Mouse (Mus musculus): ENCODE results near the gene Ntng2. TPM values are rescaled to one million over a fixed set of nuclear protein-coding genes. Genes with fewer than 3 reads are reported as not detected.

Ntng2 gene
- polyA plus RNA-seq, 1 experiment = 0.40 TPM

- no peak overlapping the region for H3K4me3 ChIP-seq (ENCODE audit: insufficient read depth, poor library complexity, severe bottlenecking)
- no peaks in the 10 kb centered on the region for H3K36me3 ChIP-seq (ENCODE audit: control insufficient read depth, insufficient read depth)
- no peaks in the 10 kb centered on the region for H3K79me2 ChIP-seq (ENCODE audit: control insufficient read depth, insufficient read depth)
- no peaks in the 10 kb centered on the region for H3K79me3 ChIP-seq (ENCODE audit: low read depth)
- H3ac ChIP-seq (ENCODE audit: control insufficient read depth, insufficient read length, low read depth) = no peak overlapping the region
- H3K27me3 ChIP-seq (ENCODE audit: control insufficient read depth, insufficient read depth, insufficient read length) = peaks cover 37% of the 10 kb centered on the region
- TF ChIP-seq USF1 (IDR thresholded peaks at IDR 0.05; ENCODE audit: low read depth) = no peak
- TF ChIP-seq FOSL1 (IDR thresholded peaks at IDR 0.05; ENCODE audit: insufficient read depth, low read length, poor library complexity, severe bottlenecking) = no peak
- no peak for TF ChIP-seq CEBPB (IDR thresholded peaks at IDR 0.05; ENCODE audit: low read depth)
- no peak for TF ChIP-seq MYOD1 (IDR thresholded peaks at IDR 0.05; ENCODE audit: control insufficient read depth, insufficient read length, low read depth)
- no peak for TF ChIP-seq CTCF (IDR thresholded peaks at IDR 0.05; ENCODE audit: control insufficient read depth, insufficient read depth, insufficient read length)
- TF ChIP-seq MAX (IDR thresholded peaks at IDR 0.05) = no peak
- no peak for TF ChIP-seq MYOG (IDR thresholded peaks at IDR 0.05; ENCODE audit: control insufficient read depth, extremely low read depth, insufficient read length)
These were observed 30.5 kb downstream of the Ntng2 start for GRCm38 (mm10) chr2:29222302-29222701.

GRCm38 (mm10) chr2:29218831-29219230 lies 34.0 kb downstream of the Ntng2 start:
- Histone ChIP-seq H3K79me2 (ENCODE audit: control insufficient read depth, insufficient read depth) (no peaks in the 10 kb centered on the region), H3K36me3 (ENCODE audit: control insufficient read depth, insufficient read depth) (no peaks in the 10 kb centered on the region), H3K79me3 (ENCODE audit: low read depth) (no peaks in the 10 kb centered on the region), H3K27me3 (ENCODE audit: control insufficient read depth, insufficient read depth, insufficient read length) (peaks cover 20% of the 10 kb centered on the region), H3ac (ENCODE audit: control insufficient read depth, insufficient read length, low read depth) (no peak overlapping the region), H3K4me3 (ENCODE audit: insufficient read depth, poor library complexity, severe bottlenecking) (no peak overlapping the region)
- no peak for TF ChIP-seq CEBPB (IDR thresholded peaks at IDR 0.05; ENCODE audit: low read depth)
- TF ChIP-seq CTCF (IDR thresholded peaks at IDR 0.05; ENCODE audit: control insufficient read depth, insufficient read depth, insufficient read length) = no peak
- TF ChIP-seq MYOG (IDR thresholded peaks at IDR 0.05; ENCODE audit: control insufficient read depth, extremely low read depth, insufficient read length) = no peak
- TF ChIP-seq MAX (IDR thresholded peaks at IDR 0.05) = no peak
- TF ChIP-seq USF1 (IDR thresholded peaks at IDR 0.05; ENCODE audit: low read depth) = no peak
- TF ChIP-seq MYOD1 (IDR thresholded peaks at IDR 0.05; ENCODE audit: control insufficient read depth, insufficient read length, low read depth) = no peak
- TF ChIP-seq FOSL1 (IDR thresholded peaks at IDR 0.05; ENCODE audit: insufficient read depth, low read length, poor library complexity, severe bottlenecking) = no peak

- no peaks in the 10 kb centered on the region for H3K79me2 ChIP-seq (ENCODE audit: control insufficient read depth, insufficient read depth)
- H3K79me3 ChIP-seq (ENCODE audit: low read depth) = no peaks in the 10 kb centered on the region
- no peak overlapping the region for H3ac ChIP-seq (ENCODE audit: control insufficient read depth, insufficient read length, low read depth)
- H3K36me3 ChIP-seq (ENCODE audit: control insufficient read depth, insufficient read depth) = no peaks in the 10 kb centered on the region
- H3K4me3 ChIP-seq (ENCODE audit: insufficient read depth, poor library complexity, severe bottlenecking) = no peak overlapping the region
- H3K27me3 ChIP-seq (ENCODE audit: control insufficient read depth, insufficient read depth, insufficient read length) = peaks cover 14% of the 10 kb centered on the region
- TF ChIP-seq FOSL1 (IDR thresholded peaks at IDR 0.05; ENCODE audit: insufficient read depth, low read length, poor library complexity, severe bottlenecking) (no peak), CTCF (IDR thresholded peaks at IDR 0.05; ENCODE audit: control insufficient read depth, insufficient read depth, insufficient read length) (peak; percentile 37)
These were observed 34.9 kb downstream of the Ntng2 start for GRCm38 (mm10) chr2:29217897-29218296.

- Histone ChIP-seq H3K27me3 (ENCODE audit: control insufficient read depth, insufficient read depth, insufficient read length) (peaks cover 18% of the 10 kb centered on the region), H3K36me3 (ENCODE audit: control insufficient read depth, insufficient read depth) (no peaks in the 10 kb centered on the region), H3K79me3 (ENCODE audit: low read depth) (no peaks in the 10 kb centered on the region), H3K4me3 (ENCODE audit: insufficient read depth, poor library complexity, severe bottlenecking) (no peak overlapping the region), H3K79me2 (ENCODE audit: control insufficient read depth, insufficient read depth) (no peaks in the 10 kb centered on the region), H3ac (ENCODE audit: control insufficient read depth, insufficient read length, low read depth) (no peak overlapping the region)
- TF ChIP-seq USF1 (IDR thresholded peaks at IDR 0.05; ENCODE audit: low read depth) (no peak), CEBPB (IDR thresholded peaks at IDR 0.05; ENCODE audit: low read depth) (no peak), MYOD1 (IDR thresholded peaks at IDR 0.05; ENCODE audit: control insufficient read depth, insufficient read length, low read depth) (no peak)
These were observed 35.8 kb downstream of the Ntng2 start for GRCm38 (mm10) chr2:29217042-29217441.

GRCm38 (mm10) chr2:29216286-29217012 lies 36.4 kb downstream of the Ntng2 start:
- Histone ChIP-seq H3K4me3 (ENCODE audit: insufficient read depth, poor library complexity, severe bottlenecking) (no peak overlapping the region), H3K36me3 (ENCODE audit: control insufficient read depth, insufficient read depth) (no peaks in the 10 kb centered on the region), H3K27me3 (ENCODE audit: control insufficient read depth, insufficient read depth, insufficient read length) (peaks cover 23% of the 10 kb centered on the region), H3ac (ENCODE audit: control insufficient read depth, insufficient read length, low read depth) (no peak overlapping the region), H3K79me3 (ENCODE audit: low read depth) (no peaks in the 10 kb centered on the region), H3K79me2 (ENCODE audit: control insufficient read depth, insufficient read depth) (no peaks in the 10 kb centered on the region)
- TF ChIP-seq MYOD1 (IDR thresholded peaks at IDR 0.05; ENCODE audit: control insufficient read depth, insufficient read length, low read depth) (no peak), CTCF (IDR thresholded peaks at IDR 0.05; ENCODE audit: control insufficient read depth, insufficient read depth, insufficient read length) (peak; percentile 47)

GRCm38 (mm10) chr2:29206156-29206555 lies 46.6 kb downstream of the Ntng2 start:
- no peak overlapping the region for H3ac ChIP-seq (ENCODE audit: control insufficient read depth, insufficient read length, low read depth)
- H3K79me3 ChIP-seq (ENCODE audit: low read depth) = no peaks in the 10 kb centered on the region
- no peaks in the 10 kb centered on the region for H3K79me2 ChIP-seq (ENCODE audit: control insufficient read depth, insufficient read depth)
- H3K4me3 ChIP-seq (ENCODE audit: insufficient read depth, poor library complexity, severe bottlenecking) = no peak overlapping the region
- TF ChIP-seq MYOD1 (IDR thresholded peaks at IDR 0.05; ENCODE audit: control insufficient read depth, insufficient read length, low read depth) = no peak
- no peak for TF ChIP-seq FOSL1 (IDR thresholded peaks at IDR 0.05; ENCODE audit: insufficient read depth, low read length, poor library complexity, severe bottlenecking)
- TF ChIP-seq CTCF (IDR thresholded peaks at IDR 0.05; ENCODE audit: control insufficient read depth, insufficient read depth, insufficient read length) = no peak
- no peak for TF ChIP-seq USF1 (IDR thresholded peaks at IDR 0.05; ENCODE audit: low read depth)
- no peak for TF ChIP-seq MYOG (IDR thresholded peaks at IDR 0.05; ENCODE audit: control insufficient read depth, extremely low read depth, insufficient read length)
- TF ChIP-seq CEBPB (IDR thresholded peaks at IDR 0.05; ENCODE audit: low read depth) = no peak
- TF ChIP-seq MAX (IDR thresholded peaks at IDR 0.05) = no peak
- no peaks in the 10 kb centered on the region for H3K36me3 ChIP-seq (ENCODE audit: control insufficient read depth, insufficient read depth)
- peaks cover 51% of the 10 kb centered on the region for H3K27me3 ChIP-seq (ENCODE audit: control insufficient read depth, insufficient read depth, insufficient read length)

Data from C2C12 (cell line).